In genomic region chr9:69568631-69569230, GRCm38 (mm10) we compare ENCODE assay signal across 17 mouse cellular contexts.
DNase-seq lines count a peak whose midpoint lies in the region; ATAC-seq lines count a peak whose summit lies in the region.
"Had no signal": no experiment of that assay in that cellular context is flagged by ENCODE, and none has a peak within 500 bp of the region (broad histone marks: within the 10 kb centered on the region; RNA-seq: fewer than 3 reads in every experiment).

No protein-coding gene starts in this region.

- no peaks in the 10 kb centered on the region for H3K27me3 ChIP-seq in neural tube, embryonic 11.5 days (ENCODE audit: control insufficient read depth, insufficient read depth, low read length)
- no peaks in the 10 kb centered on the region for H3K27me3 ChIP-seq in midbrain, embryonic 11.5 days (ENCODE audit: control insufficient read depth, insufficient read depth, low read length)
- H3K27me3 ChIP-seq: heart, embryonic 13.5 days; midbrain, embryonic 12.5 days had no signal

- peak; percentile 39 to 48 for DNase-seq in cerebellum, postnatal 14 days
- DNase-seq in cerebellum, adult 18-20 months, result no peak
- peak; percentile 17 to 36 for DNase-seq in left cerebral cortex, adult 18-20 months (ENCODE audit: low spot score in 2 of 2)
- DNase-seq in left cerebral cortex, postnatal 4 days, result no peak
- DNase-seq in embryo, embryonic 10.5 days (ENCODE audit: low spot score), result peak; percentile 50
- DNase-seq in neural tube, embryonic 11.5 days (ENCODE audit: low spot score), result peak; percentile 34
- no peak for DNase-seq in midbrain, embryonic 11.5 days (ENCODE audit: low spot score, missing footprints)
- no peak for DNase-seq in heart, postnatal 36 days
- DNase-seq: adrenal gland, postnatal 10 days; liver, postnatal 0 days; thymus, postnatal 25 days had no signal

- no peak overlapping the region for H3K27ac ChIP-seq in neural tube, embryonic 11.5 days (ENCODE audit: low read depth, low read length)
- H3K27ac ChIP-seq in midbrain, embryonic 11.5 days (ENCODE audit: low read depth, low read length), result no peak overlapping the region
- H3K27ac ChIP-seq: heart, embryonic 13.5 days; kidney, embryonic 15.5 days; limb, embryonic 13.5 days; midbrain, embryonic 12.5 days; neural tube, embryonic 12.5 days had no signal

- H3K36me3 ChIP-seq in neural tube, embryonic 11.5 days (ENCODE audit: control insufficient read depth, insufficient read depth, low read length), result no peaks in the 10 kb centered on the region
- H3K36me3 ChIP-seq in midbrain, embryonic 11.5 days (ENCODE audit: control insufficient read depth, insufficient read depth, low read length), result no peaks in the 10 kb centered on the region
- H3K36me3 ChIP-seq: heart, embryonic 13.5 days; kidney, embryonic 15.5 days; limb, embryonic 13.5 days; midbrain, embryonic 12.5 days; neural tube, embryonic 12.5 days had no signal

- H3K9me3 ChIP-seq in neural tube, embryonic 11.5 days (ENCODE audit: control insufficient read depth, low read length), result no peaks in the 10 kb centered on the region
- no peaks in the 10 kb centered on the region for H3K9me3 ChIP-seq in midbrain, embryonic 11.5 days (ENCODE audit: control insufficient read depth, low read length)
- H3K9me3 ChIP-seq: kidney, embryonic 15.5 days; limb, embryonic 13.5 days; midbrain, embryonic 12.5 days; neural tube, embryonic 12.5 days had no signal

- H3K4me1 ChIP-seq in neural tube, embryonic 11.5 days (ENCODE audit: control insufficient read depth, insufficient read depth, low read length), result no peaks in the 10 kb centered on the region
- no peaks in the 10 kb centered on the region for H3K4me1 ChIP-seq in midbrain, embryonic 11.5 days (ENCODE audit: control insufficient read depth, insufficient read depth, low read length)
- H3K4me1 ChIP-seq: limb, embryonic 13.5 days; midbrain, embryonic 12.5 days; neural tube, embryonic 12.5 days had no signal

- 55% methylated on average over 13 of the region's 13 CpGs for WGBS in neural tube, embryonic 11.5 days
- WGBS in midbrain, embryonic 11.5 days, result 78% methylated on average over 13 of the region's 13 CpGs

- H3K9ac ChIP-seq in neural tube, embryonic 11.5 days (ENCODE audit: low read length), result no peak overlapping the region
- no peak overlapping the region for H3K9ac ChIP-seq in midbrain, embryonic 11.5 days (ENCODE audit: low read length)
- H3K9ac ChIP-seq: heart, embryonic 13.5 days; kidney, embryonic 15.5 days; limb, embryonic 13.5 days; liver, postnatal 0 days; midbrain, embryonic 12.5 days; neural tube, embryonic 12.5 days had no signal

- no peak overlapping the region for H3K4me2 ChIP-seq in neural tube, embryonic 11.5 days (ENCODE audit: low read depth)
- no peak overlapping the region for H3K4me2 ChIP-seq in midbrain, embryonic 11.5 days
- H3K4me2 ChIP-seq: heart, embryonic 13.5 days; kidney, embryonic 15.5 days; limb, embryonic 13.5 days; midbrain, embryonic 12.5 days; neural tube, embryonic 12.5 days had no signal

- H3K4me3 ChIP-seq in neural tube, embryonic 11.5 days (ENCODE audit: low read depth, low read length), result no peak overlapping the region
- no peak overlapping the region for H3K4me3 ChIP-seq in midbrain, embryonic 11.5 days (ENCODE audit: low read depth, low read length)
- H3K4me3 ChIP-seq: heart, embryonic 13.5 days; kidney, embryonic 15.5 days; limb, embryonic 13.5 days; midbrain, embryonic 12.5 days; neural tube, embryonic 12.5 days had no signal

- ATAC-seq in neural tube, embryonic 11.5 days (ENCODE audit: insufficient read depth, low FRiP score, low TSS enrichment), result no peak
- no peak for ATAC-seq in midbrain, embryonic 11.5 days (ENCODE audit: low FRiP score)
- ATAC-seq: hindbrain, embryonic 16.5 days; liver, postnatal 0 days had no signal

- intact Hi-C loops in left cerebral cortex, postnatal 4 days (cut with DNase I), result no loop called here
- intact Hi-C loops in heart, postnatal 36 days (cut with DNase I), result no loop called here

Comparison
In these comparisons a context has a peak if more than half of its experiments do, and no peak if none do; other contexts are left out.
1. DNase-seq: peak in cerebellum, postnatal 14 days (2 of 2), left cerebral cortex, adult 18-20 months (2 of 2), embryo, embryonic 10.5 days (single experiment) and neural tube, embryonic 11.5 days (single experiment); none in cerebellum, adult 18-20 months (0 of 2), left cerebral cortex, postnatal 4 days (single experiment), midbrain, embryonic 11.5 days (single experiment) and heart, postnatal 36 days (0 of 2).